Mouse (Mus musculus): ENCODE data around the gene Ubash3b.

Ubash3b gene

DNA sequence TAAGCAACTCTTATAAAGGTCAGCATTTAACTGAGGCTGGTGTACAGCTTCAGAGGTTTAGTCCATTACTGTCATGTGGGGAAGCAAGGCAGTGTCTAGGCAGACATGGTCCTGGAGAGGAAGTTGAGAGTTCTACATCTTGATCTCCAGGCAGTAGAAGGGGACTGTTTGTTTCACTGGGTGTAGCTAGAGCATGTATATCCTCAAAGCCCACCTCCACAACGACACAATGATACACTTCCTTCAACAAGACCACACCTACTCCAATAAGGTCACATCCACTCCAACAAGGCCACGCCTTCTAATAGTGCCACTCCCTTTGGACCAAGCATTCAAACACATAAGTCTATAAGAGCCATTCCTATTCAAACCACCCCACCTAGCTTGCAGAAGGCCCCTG lies 7.2 kb upstream of the Ubash3b start:
- in situ Hi-C loops (cut with MseI, MboI): no loop called here

DNA sequence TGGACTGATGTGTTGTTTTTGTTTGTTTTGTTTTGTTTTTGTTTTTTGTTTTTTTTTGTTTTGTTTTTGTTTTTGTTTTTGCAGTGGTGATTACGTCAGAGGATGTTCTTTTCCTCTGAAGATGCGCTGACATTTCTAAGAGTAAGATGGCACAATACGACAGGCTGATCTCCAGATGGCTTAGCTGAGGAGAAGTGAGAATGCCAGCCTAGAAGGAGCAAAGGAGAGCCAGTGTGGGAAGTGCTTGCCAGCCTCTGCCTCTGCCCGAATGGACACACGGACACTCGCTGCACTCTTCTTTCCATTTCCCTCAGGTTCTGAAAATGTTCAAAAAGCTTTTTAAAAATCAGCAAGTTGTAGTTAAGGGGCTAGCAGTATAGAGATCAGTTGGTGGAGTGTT lies 6.7 kb upstream of the Ubash3b start:
- in situ Hi-C loops (cut with MseI, MboI): no loop called here

DNA sequence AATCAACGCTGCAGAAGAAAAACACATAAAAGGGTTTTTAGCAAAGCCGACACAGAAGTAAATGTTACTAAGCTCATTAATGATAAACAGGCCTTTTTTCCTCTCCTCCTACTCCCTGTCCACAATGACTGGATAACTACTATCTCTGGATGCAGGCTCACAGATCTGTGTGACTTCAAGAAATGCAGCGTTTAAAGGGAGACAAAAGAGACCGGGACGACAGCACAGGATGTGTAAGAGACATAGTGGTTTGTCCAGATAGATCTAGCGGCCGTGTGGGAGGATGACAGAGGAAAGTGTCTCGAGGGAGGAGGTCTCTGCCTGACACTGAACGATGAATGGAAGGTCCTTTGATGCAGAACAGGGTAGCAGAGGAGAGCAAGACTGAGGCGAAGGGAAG lies 5.4 kb upstream of the Ubash3b start:
- in situ Hi-C loops (cut with MseI, MboI): no loop called here

DNA sequence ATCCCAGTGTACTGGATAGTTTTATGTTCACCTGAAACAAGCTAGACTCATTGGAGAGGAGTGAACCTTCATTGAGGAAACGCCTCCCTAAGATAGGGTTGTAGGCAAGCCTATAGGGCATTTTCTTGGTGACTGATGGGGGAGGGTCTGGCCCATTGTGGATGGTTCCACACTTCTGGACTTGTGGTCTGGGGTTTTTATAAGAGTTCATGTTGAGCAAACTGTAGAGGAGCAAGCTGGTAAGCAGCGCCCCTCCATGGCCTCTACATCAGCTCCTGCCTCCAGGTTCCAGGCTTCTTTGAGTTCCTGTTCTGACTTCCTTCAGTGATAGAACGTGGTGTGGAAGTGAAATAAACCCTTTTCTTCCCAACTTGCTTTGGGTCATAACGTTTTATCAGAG lies 866 bp upstream of the Ubash3b start:
- in situ Hi-C loops (cut with MseI, MboI): no loop called here

DNA sequence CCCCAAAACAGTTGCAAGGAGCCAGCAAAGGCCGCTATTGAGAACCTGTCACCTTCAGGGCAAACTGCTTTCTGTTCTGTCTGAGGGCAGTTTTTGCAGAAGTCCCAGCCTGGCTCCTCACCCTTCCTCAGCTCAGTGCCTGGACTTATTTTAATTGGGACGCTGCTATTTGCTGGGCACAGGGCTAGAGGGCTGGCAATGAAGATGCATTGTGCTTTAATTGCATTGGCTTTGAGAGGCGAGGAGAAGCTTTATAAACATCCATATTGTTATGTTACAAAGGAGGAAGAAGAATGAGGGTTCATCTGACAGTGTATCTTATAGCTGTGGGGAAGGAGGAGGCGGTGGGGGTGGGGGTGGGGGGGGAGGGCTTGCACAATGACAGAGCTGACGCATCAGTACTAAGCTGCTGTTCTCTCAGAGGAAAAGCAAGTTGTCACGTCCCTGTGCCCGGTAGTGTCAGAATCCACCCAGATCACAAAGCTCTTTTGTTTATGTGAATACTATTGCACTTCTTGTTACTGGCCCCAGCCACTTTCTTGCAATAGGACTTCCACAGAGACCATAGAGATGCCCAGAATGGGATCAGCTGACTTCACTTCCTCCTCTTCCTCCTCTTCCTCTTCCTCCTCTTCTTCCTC lies 841 bp downstream of the Ubash3b start:
- in situ Hi-C loops (cut with MseI, MboI): no loop called here

DNA sequence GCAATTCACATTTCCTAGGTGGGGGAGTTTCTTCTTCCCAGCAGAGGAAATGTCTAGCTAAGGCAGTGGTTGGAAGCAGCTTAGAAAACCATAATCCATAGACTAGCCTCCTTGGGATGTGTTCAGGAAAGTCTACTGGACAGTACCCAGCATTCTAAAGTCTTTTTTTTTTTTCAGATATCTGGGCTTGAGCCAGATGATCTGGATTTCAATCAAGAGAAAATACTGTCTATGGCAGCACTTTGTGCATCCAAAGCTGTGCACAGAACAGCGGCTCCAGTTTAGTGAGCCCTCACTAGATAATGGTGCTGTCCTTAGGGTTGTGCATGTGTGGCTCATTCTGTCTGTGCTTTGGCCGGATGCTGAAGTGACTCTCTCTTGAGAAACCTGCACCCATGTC lies 2.3 kb downstream of the Ubash3b start:
- in situ Hi-C loops (cut with MseI, MboI): no loop called here

DNA sequence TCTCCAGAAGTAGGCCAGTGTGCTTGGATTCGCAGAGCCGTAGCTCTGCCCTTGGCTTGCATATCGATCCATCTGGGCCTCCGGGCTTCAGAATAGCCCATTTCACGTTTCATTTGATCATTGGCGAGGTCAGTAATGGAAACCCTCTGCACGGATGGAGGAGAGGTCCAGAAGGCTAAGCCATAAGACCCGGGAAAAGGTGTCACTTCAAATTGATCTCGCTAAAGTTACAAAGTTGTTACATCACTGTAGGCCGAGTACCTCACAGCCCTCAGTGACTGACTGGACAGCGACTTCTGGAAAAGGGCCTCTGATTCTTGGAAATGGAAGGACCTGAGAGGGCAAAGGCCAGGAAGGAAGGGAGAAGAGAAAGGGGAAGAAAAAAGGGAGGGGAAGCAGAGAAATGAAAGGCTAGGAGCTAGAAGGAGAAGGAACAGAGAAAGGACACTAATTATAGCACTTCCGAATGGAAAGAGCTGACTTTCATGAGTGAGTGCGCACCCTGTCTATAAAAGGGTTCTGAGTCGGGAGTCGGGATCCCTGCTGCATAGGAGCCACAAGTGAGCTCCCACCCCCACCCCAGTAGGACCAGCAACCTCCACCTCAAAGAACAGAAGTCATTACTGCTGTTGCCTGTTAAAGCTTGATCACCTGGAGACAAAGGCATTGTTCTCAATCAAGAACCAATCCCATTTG lies 3.5 kb downstream of the Ubash3b start:
- in situ Hi-C loops (cut with MseI, MboI): no loop called here

DNA sequence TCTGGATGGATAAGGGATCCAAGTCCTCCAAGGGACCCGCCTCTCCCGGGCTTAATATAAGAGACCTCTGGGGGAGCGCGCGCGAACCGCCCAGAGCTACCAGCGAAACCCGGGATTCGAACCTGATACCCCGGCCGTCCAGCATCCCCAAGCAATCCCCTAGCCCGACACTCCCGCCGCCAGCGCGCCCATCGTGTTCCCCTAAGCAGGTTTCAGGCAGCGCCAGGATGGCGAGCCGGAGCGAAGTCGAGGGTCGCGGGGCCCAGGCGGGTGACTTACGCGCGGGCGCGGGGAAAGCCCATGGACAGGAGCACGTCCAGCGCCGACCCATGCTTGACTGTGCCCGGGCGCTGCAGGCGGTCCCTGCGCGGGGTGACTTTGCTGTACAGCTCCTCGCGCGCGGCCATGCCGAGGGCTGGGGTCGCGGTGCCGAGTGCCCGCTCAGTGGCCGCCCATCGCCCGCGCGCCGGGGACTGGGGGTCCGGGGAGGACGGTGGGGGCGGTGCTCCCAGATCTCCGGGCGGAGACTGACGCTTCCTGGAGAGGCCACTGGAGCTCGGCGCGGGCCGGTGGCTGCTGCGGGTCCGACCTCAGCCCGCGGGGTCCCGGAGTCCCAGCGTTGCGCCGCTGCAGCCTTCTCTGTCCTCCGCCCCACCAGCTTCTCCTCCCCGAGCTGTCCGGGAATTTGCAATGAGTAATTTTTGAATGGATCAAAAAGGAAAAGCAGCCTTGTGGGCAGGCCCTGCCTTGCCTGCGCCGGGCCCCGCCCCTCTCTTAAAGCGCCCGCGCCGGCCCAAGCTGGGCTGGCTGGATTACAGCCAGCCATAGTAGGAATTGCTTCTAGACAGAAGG lies 4.3 kb downstream of the Ubash3b start:
- in situ Hi-C loops (cut with MseI, MboI): no loop called here

DNA sequence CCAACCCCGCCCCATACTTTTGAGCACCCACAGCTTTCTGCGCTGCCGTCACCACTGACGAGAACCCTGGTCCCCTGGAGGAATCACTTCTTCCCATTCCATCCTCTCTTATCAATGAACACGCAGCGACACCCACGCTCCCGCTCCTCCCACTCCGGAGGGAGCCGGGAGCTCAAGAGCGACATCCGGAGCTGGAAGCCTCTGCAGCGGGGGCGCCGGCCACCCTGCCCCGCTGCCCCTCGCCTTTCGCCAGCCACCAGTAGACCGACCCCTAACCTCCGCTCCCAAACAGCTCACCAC lies 4.8 kb downstream of the Ubash3b start:
- in situ Hi-C loops (cut with MseI, MboI): no loop called here

DNA sequence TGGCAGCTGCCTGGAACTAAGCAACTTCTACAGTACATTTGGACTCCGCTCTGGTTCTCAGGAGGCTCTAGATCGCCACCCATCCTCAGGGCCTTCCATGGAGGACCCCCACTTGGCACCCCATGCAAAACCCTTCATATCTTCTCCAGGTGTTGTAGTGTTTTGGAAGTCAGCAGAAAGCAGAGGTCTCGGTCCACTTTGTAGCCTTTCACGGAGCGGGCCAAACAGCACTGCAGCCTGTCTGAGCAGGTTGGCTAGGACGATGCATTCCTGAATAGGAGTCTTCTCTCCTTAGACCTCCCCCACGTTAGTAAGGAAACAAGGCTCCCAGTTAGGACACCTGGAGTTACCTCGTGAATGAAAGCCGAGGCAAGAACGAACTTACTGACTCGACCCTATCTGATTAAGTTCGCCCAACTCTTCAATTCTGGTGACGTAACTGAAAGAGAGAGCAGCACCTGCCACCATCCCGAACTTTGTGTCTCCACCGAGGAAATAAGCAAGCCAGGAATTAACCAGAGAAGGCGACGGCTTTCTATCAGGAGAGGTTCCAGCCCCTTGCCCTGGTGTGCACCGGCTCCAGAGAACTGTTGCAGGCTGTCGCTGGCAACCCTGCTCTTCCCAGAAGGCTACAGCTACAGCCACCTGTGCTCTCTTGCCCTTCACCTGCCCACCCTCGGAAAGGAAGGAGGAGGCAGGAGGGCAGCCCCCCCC lies 5.3 kb downstream of the Ubash3b start:
- in situ Hi-C loops (cut with MseI, MboI): no loop called here

DNA sequence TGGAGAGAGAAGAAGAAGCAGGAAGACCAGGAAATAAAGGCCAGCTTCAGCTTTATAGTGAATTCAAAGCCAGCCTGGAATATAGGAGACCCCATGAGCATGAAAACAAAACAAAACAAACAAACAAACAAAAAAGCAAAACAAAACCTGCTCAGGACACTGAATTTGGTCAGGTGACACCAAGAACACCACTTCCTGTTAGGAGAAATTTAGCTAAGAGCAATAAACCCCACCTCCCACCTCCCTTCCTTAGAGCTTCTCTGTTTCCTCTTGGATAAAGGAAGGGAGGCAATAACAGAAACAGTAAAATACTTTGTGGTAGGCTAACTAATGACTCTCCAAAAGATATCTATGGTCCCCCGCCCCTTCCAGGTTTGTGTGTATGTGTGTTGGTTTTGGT lies 7.5 kb downstream of the Ubash3b start:
- in situ Hi-C loops (cut with MseI, MboI): no loop called here

DNA sequence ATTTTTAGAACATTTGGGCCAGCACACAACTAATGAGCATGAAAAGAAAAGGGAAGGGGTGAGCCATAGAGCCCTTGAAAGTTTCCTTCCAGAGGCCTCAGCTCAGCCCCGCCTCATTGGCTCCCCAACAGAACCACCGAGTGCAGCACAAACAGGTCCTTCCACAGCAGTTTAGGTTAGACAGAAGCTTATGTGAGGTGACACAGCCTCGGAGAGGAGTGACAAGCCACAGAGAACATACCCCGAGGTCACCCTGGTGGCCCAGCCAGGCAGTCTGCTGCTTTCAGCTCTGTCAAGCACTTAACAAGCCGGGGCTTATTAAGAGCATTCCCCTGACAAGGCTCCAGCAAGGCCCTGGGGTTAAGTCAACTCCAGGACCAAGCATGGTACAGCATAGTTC lies 8.4 kb downstream of the Ubash3b start:
- in situ Hi-C loops (cut with MseI, MboI): no loop called here

DNA sequence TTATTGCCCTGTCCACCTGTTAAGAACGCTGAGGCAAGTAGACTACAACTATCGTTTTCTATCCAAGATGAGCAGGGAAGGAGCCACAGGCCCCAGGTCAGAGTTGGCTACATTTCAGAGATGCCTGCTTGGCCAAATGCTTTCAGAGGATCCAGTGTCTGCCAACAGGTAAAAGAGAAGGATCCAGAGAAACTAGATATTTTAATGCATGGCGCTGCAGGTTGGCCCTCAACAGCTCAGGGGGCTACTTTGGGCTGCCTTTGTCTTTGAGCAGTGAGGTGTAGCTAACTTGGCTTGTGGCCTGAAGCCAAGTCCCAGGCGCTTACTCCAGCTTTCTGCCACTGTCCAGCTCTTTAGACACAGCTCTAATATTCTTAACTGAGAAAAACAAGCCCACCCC lies 10.0 kb downstream of the Ubash3b start:
- in situ Hi-C loops (cut with MseI, MboI): no loop called here

DNA sequence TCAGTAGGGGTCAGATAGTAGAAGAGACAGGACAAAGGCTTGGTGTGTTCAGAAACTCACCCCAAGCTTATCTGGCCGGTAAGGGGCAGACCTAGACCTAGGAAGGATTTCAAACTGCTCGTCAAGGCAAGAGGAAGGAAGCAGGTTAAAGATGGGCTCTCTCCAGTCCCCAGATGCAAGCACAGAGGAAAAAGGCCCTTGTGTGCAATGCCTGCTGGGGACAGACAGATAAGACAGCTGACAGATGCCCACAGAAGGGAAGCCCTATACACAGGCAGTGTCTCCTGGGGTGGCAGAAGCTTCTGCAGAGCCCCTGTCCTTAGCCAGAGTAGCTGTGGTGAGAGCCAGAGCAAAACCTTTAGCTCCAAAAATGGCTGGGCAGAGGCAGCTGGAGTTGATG lies 11.6 kb downstream of the Ubash3b start:
- in situ Hi-C loops (cut with MseI, MboI): no loop called here

DNA sequence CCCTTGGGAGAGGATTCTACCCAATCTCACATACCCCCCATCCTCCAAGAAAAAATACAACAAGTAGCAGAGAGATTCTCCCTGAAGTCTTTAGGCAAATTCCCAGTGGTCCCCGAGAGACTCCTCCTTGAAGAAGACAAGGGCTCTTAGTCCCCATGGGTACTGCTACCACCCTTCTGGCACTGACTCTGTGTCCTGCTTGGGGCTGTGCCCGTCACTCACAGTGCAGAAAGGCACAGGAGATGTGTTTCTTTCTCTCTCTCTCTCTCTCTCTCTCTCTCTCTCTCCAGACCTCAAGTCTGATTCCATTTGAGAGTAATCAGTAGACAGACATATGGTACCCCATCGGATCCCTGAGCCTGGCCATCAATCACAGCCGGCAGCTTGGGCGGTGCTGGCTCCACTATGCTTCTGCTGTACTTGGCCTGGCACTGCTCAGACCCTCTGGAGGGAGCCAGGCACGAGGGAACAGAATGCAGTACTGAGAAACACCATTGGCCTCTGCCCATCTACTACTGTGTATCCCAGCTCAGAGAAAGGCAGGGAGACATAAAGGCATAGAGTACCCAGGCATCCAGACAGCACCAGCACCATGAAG lies 12.3 kb downstream of the Ubash3b start:
- in situ Hi-C loops (cut with MseI, MboI): no loop called here

DNA sequence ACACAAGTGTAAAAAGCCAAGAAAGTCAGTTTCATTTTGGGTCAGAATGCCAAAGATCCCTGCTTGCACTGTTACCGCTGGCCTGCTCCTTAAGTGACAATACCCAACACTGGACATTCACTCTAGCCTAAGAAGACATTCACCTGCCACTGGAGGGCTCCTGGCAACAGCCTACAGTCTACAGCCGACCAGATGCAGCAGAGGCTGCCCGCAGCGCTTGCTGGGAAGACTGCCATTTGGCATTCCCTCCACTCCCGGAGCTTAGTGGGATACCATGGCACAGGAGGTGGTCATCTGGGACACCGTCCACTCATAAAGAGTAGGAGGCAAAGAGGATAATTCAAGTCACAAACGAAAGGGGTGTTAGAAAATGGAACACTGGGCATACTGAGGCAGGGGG lies 12.9 kb downstream of the Ubash3b start:
- in situ Hi-C loops (cut with MseI, MboI): no loop called here

DNA sequence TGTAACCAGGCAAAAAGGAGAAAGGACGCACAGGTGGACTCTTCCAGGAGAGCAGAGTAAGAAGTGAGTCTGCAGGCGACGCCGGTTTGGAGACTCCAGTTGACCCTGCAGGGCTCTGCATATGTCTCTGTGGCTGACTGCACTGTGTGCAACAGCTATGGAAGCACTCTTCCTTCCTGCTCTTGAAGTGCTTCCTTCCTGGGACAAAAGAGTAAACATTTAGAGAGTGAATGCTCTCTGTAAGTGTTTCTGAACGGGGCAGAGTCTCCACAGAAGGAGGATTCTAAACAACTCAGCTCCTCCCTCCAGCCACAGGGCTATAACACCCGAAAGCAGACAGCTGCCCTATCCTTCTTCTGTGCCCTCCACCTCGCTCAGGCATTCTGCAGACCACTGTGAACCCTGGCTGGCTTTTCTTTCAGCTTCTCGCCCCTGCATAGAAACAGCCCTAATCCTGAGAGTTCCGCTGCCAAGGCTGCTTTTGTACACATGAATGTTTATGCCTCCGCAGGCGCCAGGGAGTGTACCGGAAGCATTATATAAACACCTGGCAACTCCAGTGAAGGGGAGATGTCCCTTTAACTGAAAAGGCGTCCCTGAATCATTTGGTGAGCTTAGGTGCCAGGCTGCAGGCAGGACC lies 14.2 kb downstream of the Ubash3b start:
- in situ Hi-C loops (cut with MseI, MboI): no loop called here

DNA sequence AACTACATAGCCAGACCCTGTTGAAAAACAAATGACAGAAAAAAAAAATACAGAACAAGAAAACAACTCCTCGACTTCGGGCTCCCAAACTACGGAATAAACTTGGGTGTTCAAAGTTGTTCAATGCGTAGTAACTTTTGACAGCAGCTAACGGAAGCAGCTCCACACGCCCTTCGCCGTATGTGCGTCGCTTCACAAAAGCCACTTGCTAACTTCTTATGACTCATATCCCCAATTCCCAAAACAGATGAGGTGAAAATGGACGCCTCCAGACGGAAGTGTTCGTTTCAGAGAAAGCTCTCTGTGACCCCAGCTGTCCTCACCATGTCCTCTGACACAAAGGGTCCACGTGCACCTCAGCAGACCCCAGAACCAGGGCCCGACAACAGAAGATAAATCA lies 17.7 kb downstream of the Ubash3b start:
- in situ Hi-C loops (cut with MseI, MboI): no loop called here

DNA sequence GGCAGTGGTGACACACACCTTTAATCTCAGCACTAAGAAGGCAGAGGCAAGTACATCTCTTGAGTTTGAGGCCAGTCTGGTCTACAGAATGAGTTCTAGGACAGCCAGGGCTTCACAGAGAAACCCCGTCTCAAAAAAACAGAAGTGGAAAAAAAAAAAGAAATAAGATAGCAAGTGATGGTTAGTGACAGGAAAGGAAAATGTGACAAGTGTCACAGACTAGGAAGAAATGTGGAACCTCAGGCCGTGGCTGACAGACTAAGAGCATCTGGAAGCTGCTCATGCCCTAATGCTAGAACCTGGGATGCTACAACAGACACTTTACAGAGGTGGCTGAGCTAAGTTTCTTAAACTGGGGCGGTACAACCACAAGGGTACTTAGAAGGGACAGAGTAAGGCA lies 18.4 kb downstream of the Ubash3b start:
- in situ Hi-C loops (cut with MseI, MboI): no loop called here

DNA sequence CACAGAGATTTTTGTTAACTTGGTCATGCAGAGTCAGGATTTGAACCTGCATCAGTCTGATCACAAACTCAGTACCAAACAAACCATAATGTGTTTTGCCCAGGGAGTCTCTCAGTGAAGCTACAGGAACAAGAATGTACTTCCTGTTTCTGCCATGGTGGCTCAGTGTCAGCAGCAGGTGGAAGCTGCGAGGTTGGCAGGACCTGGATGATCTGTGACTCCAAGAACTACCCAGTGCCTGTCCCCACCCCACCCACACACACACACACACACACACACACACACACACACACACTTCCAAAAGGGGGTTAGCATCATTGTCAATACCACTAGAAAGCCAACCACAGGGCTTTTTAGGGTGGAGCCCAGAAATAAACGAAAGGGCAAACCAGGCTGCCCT lies 20.5 kb downstream of the Ubash3b start:
- in situ Hi-C loops (cut with MseI, MboI): no loop called here

DNA sequence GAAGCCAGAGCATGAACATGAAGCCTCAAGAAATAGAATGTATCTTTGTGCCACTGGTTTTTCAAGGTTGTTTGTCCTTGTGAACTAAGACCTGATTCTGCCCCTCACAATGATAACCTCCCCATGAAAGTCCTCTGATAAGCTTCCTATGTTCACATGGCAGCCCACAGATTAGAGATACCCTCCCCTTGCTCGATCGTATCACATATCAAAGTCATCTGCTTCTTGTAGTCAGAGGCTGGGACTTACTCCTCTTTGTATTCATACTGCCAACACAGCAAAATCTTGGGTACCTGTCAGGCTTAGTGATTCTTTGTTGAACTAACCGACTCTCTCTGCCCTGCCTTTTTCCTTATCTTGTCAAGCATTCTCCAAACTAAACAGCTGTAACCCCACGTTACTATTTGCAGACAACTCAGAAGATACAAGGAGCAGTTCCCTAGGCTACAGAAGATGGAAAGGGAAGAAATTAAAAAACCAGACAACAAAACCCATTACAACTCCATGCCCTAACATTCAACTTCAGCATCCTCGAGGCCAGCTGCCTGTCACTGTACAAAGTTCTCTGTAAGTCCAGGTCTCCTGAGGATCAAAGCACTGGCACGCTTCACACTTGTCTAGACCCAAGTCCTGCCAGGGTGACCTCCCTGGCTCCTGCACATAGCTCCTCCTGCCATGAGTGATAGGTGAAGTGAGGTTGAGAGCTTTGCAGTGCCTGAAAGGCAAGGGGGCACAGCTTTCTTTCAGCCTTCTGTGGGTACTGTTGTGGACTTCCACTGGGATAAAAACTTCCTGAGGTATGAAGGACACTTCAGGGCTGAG lies 22.3 kb downstream of the Ubash3b start:
- in situ Hi-C loops (cut with MseI, MboI): no loop called here

Data from mouse trophoblast stem cell (cell line).